ENCODE assay signal across 17 mouse cellular contexts in the genomic region with DNA sequence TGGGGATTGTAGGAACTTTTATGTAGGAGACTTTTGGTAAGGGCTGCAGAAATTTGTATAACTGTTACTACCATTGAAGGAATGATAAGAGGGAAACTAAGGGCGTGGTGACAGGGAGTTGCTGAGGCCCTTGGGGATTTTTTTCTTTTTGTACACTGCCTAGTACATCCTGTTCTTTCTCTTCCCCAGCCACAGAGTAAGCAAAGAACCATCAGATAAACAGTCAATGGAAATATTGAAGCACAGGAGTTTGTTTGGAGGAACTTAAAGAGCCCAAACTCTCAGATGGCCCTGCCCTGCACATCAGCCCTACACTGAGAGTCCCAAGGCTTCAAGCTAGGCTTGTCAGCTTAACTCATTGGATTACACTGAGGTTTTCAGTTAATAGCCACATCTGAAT.
A peak's percentile ranks its signal among the peaks of the same experiment; 100 is the strongest.
DNase-seq lines count a peak whose midpoint lies in the region; ATAC-seq and TF ChIP-seq lines count a peak whose summit lies in the region.
"Had no signal": no experiment of that assay in that cellular context is flagged by ENCODE, and none has a peak within 500 bp of the region (broad histone marks: within the 10 kb centered on the region; RNA-seq: fewer than 3 reads in every experiment).

No protein-coding gene starts in this region.

- H3K9ac ChIP-seq in forebrain, postnatal 0 days: no peak overlapping the region
- no peak overlapping the region for H3K9ac ChIP-seq in forebrain, embryonic 13.5 days
- no peak overlapping the region for H3K9ac ChIP-seq in heart, embryonic 12.5 days
- H3K9ac ChIP-seq: limb, embryonic 13.5 days; liver, embryonic 15.5 days; midbrain, embryonic 15.5 days had no signal

- H3K4me1 ChIP-seq in forebrain, postnatal 0 days (ENCODE audit: insufficient read depth): no peaks in the 10 kb centered on the region
- H3K4me1 ChIP-seq in forebrain, embryonic 13.5 days: no peaks in the 10 kb centered on the region
- H3K4me1 ChIP-seq in heart, embryonic 12.5 days (replicated peaks): peaks cover 10% of the 10 kb centered on the region; the same call in 1 of the 2 replicates
- H3K4me1 ChIP-seq: liver, embryonic 15.5 days; midbrain, embryonic 15.5 days had no signal

- 87% methylated on average over 1 of the region's 1 CpGs for WGBS in forebrain, postnatal 0 days
- 95% methylated on average over 1 of the region's 1 CpGs for WGBS in forebrain, embryonic 13.5 days
- 50% methylated on average over 1 of the region's 1 CpGs for WGBS in heart, embryonic 12.5 days

- H3K4me2 ChIP-seq in forebrain, postnatal 0 days (ENCODE audit: low read depth): no peak overlapping the region
- H3K4me2 ChIP-seq in forebrain, embryonic 13.5 days: no peak overlapping the region
- no peak overlapping the region for H3K4me2 ChIP-seq in heart, embryonic 12.5 days
- H3K4me2 ChIP-seq: limb, embryonic 13.5 days; liver, embryonic 15.5 days; midbrain, embryonic 15.5 days had no signal

- no peaks in the 10 kb centered on the region for H3K36me3 ChIP-seq in forebrain, postnatal 0 days (ENCODE audit: insufficient read depth)
- H3K36me3 ChIP-seq in forebrain, embryonic 13.5 days (ENCODE audit: poor library complexity, severe bottlenecking): no peaks in the 10 kb centered on the region
- no peaks in the 10 kb centered on the region for H3K36me3 ChIP-seq in heart, embryonic 12.5 days
- H3K36me3 ChIP-seq: embryonic facial prominence, embryonic 10.5 days; limb, embryonic 13.5 days; liver, embryonic 15.5 days; midbrain, embryonic 15.5 days had no signal

- H3K27ac ChIP-seq in forebrain, postnatal 0 days (ENCODE audit: low read depth, low read length): peak overlapping the region; percentile 41
- H3K27ac ChIP-seq in forebrain, embryonic 13.5 days: no peak overlapping the region; the same call in 1 of the 2 replicates
- no peak overlapping the region for H3K27ac ChIP-seq in heart, embryonic 12.5 days (ENCODE audit: poor library complexity, severe bottlenecking)
- H3K27ac ChIP-seq: embryonic facial prominence, embryonic 10.5 days; hindbrain, postnatal 0 days; kidney, postnatal 0 days; limb, embryonic 13.5 days; liver, embryonic 15.5 days; midbrain, embryonic 15.5 days had no signal

- no peak for DNase-seq in forebrain, postnatal 0 days
- DNase-seq in heart, adult 9 months (ENCODE audit: low spot score in 2 of 2): peak; percentile 57 to 72
- peak; percentile 16 for DNase-seq in testis, postnatal 14 days (ENCODE audit: low spot score)
- no peak for DNase-seq in testis, postnatal 10 days (ENCODE audit: low spot score)
- DNase-seq in thymus, adult 18-20 months: no peak
- no peak for DNase-seq in layer of hippocampus, postnatal 14 days (ENCODE audit: low spot score in 2 of 2)
- DNase-seq: cerebellum, adult 11-12 months; cerebellum, postnatal 36 days; kidney, adult 11 months had no signal

- H3K9me3 ChIP-seq in forebrain, postnatal 0 days (ENCODE audit: low read length): no peaks in the 10 kb centered on the region
- no peaks in the 10 kb centered on the region for H3K9me3 ChIP-seq in forebrain, embryonic 13.5 days (replicated peaks)
- no peaks in the 10 kb centered on the region for H3K9me3 ChIP-seq in heart, embryonic 12.5 days (replicated peaks)
- H3K9me3 ChIP-seq: embryonic facial prominence, embryonic 10.5 days; limb, embryonic 13.5 days; liver, embryonic 15.5 days; midbrain, embryonic 15.5 days had no signal

- no peak for TF ChIP-seq CTCF in forebrain, postnatal 0 days (IDR thresholded peaks at IDR 0.05; ENCODE audit: low read depth)

- no peak overlapping the region for H3K4me3 ChIP-seq in forebrain, postnatal 0 days (ENCODE audit: low read depth, low read length)
- no peak overlapping the region for H3K4me3 ChIP-seq in forebrain, embryonic 13.5 days
- H3K4me3 ChIP-seq in heart, embryonic 12.5 days: no peak overlapping the region
- H3K4me3 ChIP-seq: embryonic facial prominence, embryonic 10.5 days; limb, embryonic 13.5 days; liver, embryonic 15.5 days; midbrain, embryonic 15.5 days had no signal

- ATAC-seq in forebrain, postnatal 0 days: no peak
- ATAC-seq in forebrain, embryonic 13.5 days: no peak
- no peak for ATAC-seq in heart, embryonic 12.5 days (ENCODE audit: insufficient number of reproducible peaks, low FRiP score)
- ATAC-seq: hindbrain, postnatal 0 days; midbrain, embryonic 15.5 days had no signal

- H3K27me3 ChIP-seq in forebrain, postnatal 0 days (ENCODE audit: insufficient read depth, low read length): no peaks in the 10 kb centered on the region
- no peaks in the 10 kb centered on the region for H3K27me3 ChIP-seq in forebrain, embryonic 13.5 days
- no peaks in the 10 kb centered on the region for H3K27me3 ChIP-seq in heart, embryonic 12.5 days (replicated peaks)
- H3K27me3 ChIP-seq: limb, embryonic 13.5 days; liver, embryonic 15.5 days; midbrain, embryonic 15.5 days had no signal

Comparison
In these comparisons a context has a peak if more than half of its experiments do, and no peak if none do; other contexts are left out.
1. DNase-seq: peak in heart, adult 9 months (2 of 2) and testis, postnatal 14 days (single experiment); none in forebrain, postnatal 0 days (single experiment), testis, postnatal 10 days (single experiment), thymus, adult 18-20 months (0 of 2) and layer of hippocampus, postnatal 14 days (0 of 2).